Mouse (Mus musculus): ENCODE measurements around the gene Etv6. TPM values are rescaled to one million over a fixed set of nuclear protein-coding genes. Genes with fewer than 3 reads are reported as not detected.

The Etv6 gene
- polyA plus RNA-seq, 1 experiment: 4.4 TPM

- Histone ChIP-seq H3K27ac (ENCODE audit: control insufficient read depth, insufficient read depth, low read depth, low read length) (no peak overlapping the region), H3K4me1 (ENCODE audit: control insufficient read depth, insufficient read depth, low read length) (peaks cover 8% of the 10 kb centered on the region), H3K27me3 (ENCODE audit: control insufficient read depth, insufficient read depth, low read length) (no peaks in the 10 kb centered on the region), H3K4me3 (ENCODE audit: control insufficient read depth, low read depth, low read length) (peak overlapping the region; percentile 83; the same call in 1 of the 2 replicates), H3K36me3 (ENCODE audit: control insufficient read depth, insufficient read depth, low read length) (no peaks in the 10 kb centered on the region)
- TF ChIP-seq POLR2A (IDR thresholded peaks at IDR 0.05; ENCODE audit: control insufficient read depth, low read depth, low read length) (no peak), CTCF (IDR thresholded peaks at IDR 0.05; ENCODE audit: control insufficient read depth, insufficient read depth, insufficient replicate concordance, low read depth, low read length) (no peak)
Measured at GRCm38 (mm10) chr6:134036491-134036911, 1.0 kb downstream of the Etv6 start.

- no peak for TF ChIP-seq POLR2A (IDR thresholded peaks at IDR 0.05; ENCODE audit: control insufficient read depth, low read depth, low read length)
- no peak for TF ChIP-seq CTCF (IDR thresholded peaks at IDR 0.05; ENCODE audit: control insufficient read depth, insufficient read depth, insufficient replicate concordance, low read depth, low read length)
- H3K4me3 ChIP-seq (ENCODE audit: control insufficient read depth, low read depth, low read length): no peak overlapping the region
- peaks cover 8% of the 10 kb centered on the region for H3K4me1 ChIP-seq (ENCODE audit: control insufficient read depth, insufficient read depth, low read length)
- H3K27me3 ChIP-seq (ENCODE audit: control insufficient read depth, insufficient read depth, low read length): no peaks in the 10 kb centered on the region
- no peaks in the 10 kb centered on the region for H3K36me3 ChIP-seq (ENCODE audit: control insufficient read depth, insufficient read depth, low read length)
- H3K27ac ChIP-seq (ENCODE audit: control insufficient read depth, insufficient read depth, low read depth, low read length): no peak overlapping the region
Measured at GRCm38 (mm10) chr6:134036951-134037431, 1.5 kb downstream of the Etv6 start.

GRCm38 (mm10) chr6:134037960-134038359 lies 2.5 kb downstream of the Etv6 start:
- Histone ChIP-seq H3K4me1 (ENCODE audit: control insufficient read depth, insufficient read depth, low read length) (peaks cover 8% of the 10 kb centered on the region), H3K27me3 (ENCODE audit: control insufficient read depth, insufficient read depth, low read length) (no peaks in the 10 kb centered on the region), H3K4me3 (ENCODE audit: control insufficient read depth, low read depth, low read length) (no peak overlapping the region), H3K36me3 (ENCODE audit: control insufficient read depth, insufficient read depth, low read length) (no peaks in the 10 kb centered on the region), H3K27ac (ENCODE audit: control insufficient read depth, insufficient read depth, low read depth, low read length) (no peak overlapping the region)
- TF ChIP-seq POLR2A (IDR thresholded peaks at IDR 0.05; ENCODE audit: control insufficient read depth, low read depth, low read length): no peak
- TF ChIP-seq CTCF (IDR thresholded peaks at IDR 0.05; ENCODE audit: control insufficient read depth, insufficient read depth, insufficient replicate concordance, low read depth, low read length): no peak

- no peaks in the 10 kb centered on the region for H3K36me3 ChIP-seq (ENCODE audit: control insufficient read depth, insufficient read depth, low read length)
- no peak overlapping the region for H3K4me3 ChIP-seq (ENCODE audit: control insufficient read depth, low read depth, low read length)
- H3K4me1 ChIP-seq (ENCODE audit: control insufficient read depth, insufficient read depth, low read length): peaks cover 8% of the 10 kb centered on the region
- no peak overlapping the region for H3K27ac ChIP-seq (ENCODE audit: control insufficient read depth, insufficient read depth, low read depth, low read length)
- no peaks in the 10 kb centered on the region for H3K27me3 ChIP-seq (ENCODE audit: control insufficient read depth, insufficient read depth, low read length)
- TF ChIP-seq CTCF (IDR thresholded peaks at IDR 0.05; ENCODE audit: control insufficient read depth, insufficient read depth, insufficient replicate concordance, low read depth, low read length) (no peak), POLR2A (IDR thresholded peaks at IDR 0.05; ENCODE audit: control insufficient read depth, low read depth, low read length) (no peak)
Measured at GRCm38 (mm10) chr6:134038881-134039280, 3.4 kb downstream of the Etv6 start.

- Histone ChIP-seq H3K4me1 (ENCODE audit: control insufficient read depth, insufficient read depth, low read length) (peaks cover 8% of the 10 kb centered on the region), H3K36me3 (ENCODE audit: control insufficient read depth, insufficient read depth, low read length) (no peaks in the 10 kb centered on the region), H3K27ac (ENCODE audit: control insufficient read depth, insufficient read depth, low read depth, low read length) (no peak overlapping the region), H3K4me3 (ENCODE audit: control insufficient read depth, low read depth, low read length) (no peak overlapping the region), H3K27me3 (ENCODE audit: control insufficient read depth, insufficient read depth, low read length) (no peaks in the 10 kb centered on the region)
- TF ChIP-seq CTCF (IDR thresholded peaks at IDR 0.05; ENCODE audit: control insufficient read depth, insufficient read depth, insufficient replicate concordance, low read depth, low read length) (no peak), POLR2A (IDR thresholded peaks at IDR 0.05; ENCODE audit: control insufficient read depth, low read depth, low read length) (no peak)
Measured at GRCm38 (mm10) chr6:134039351-134039750, 3.9 kb downstream of the Etv6 start.

GRCm38 (mm10) chr6:134040312-134040711 lies 4.8 kb downstream of the Etv6 start:
- no peaks in the 10 kb centered on the region for H3K36me3 ChIP-seq (ENCODE audit: control insufficient read depth, insufficient read depth, low read length)
- no peaks in the 10 kb centered on the region for H3K27me3 ChIP-seq (ENCODE audit: control insufficient read depth, insufficient read depth, low read length)
- no peak overlapping the region for H3K4me3 ChIP-seq (ENCODE audit: control insufficient read depth, low read depth, low read length)
- H3K4me1 ChIP-seq (ENCODE audit: control insufficient read depth, insufficient read depth, low read length): peaks cover 6% of the 10 kb centered on the region
- TF ChIP-seq CTCF (IDR thresholded peaks at IDR 0.05; ENCODE audit: control insufficient read depth, insufficient read depth, insufficient replicate concordance, low read depth, low read length): no peak
- TF ChIP-seq POLR2A (IDR thresholded peaks at IDR 0.05; ENCODE audit: control insufficient read depth, low read depth, low read length): no peak
- H3K27ac ChIP-seq (ENCODE audit: control insufficient read depth, insufficient read depth, low read depth, low read length): no peak overlapping the region

- Histone ChIP-seq H3K27ac (ENCODE audit: control insufficient read depth, insufficient read depth, low read depth, low read length) (no peak overlapping the region), H3K36me3 (ENCODE audit: control insufficient read depth, insufficient read depth, low read length) (no peaks in the 10 kb centered on the region), H3K27me3 (ENCODE audit: control insufficient read depth, insufficient read depth, low read length) (no peaks in the 10 kb centered on the region), H3K4me3 (ENCODE audit: control insufficient read depth, low read depth, low read length) (no peak overlapping the region), H3K4me1 (ENCODE audit: control insufficient read depth, insufficient read depth, low read length) (peaks cover 3% of the 10 kb centered on the region; the same call in 1 of the 2 replicates)
- TF ChIP-seq CTCF (IDR thresholded peaks at IDR 0.05; ENCODE audit: control insufficient read depth, insufficient read depth, insufficient replicate concordance, low read depth, low read length) (no peak), POLR2A (IDR thresholded peaks at IDR 0.05; ENCODE audit: control insufficient read depth, low read depth, low read length) (no peak)
Measured at GRCm38 (mm10) chr6:134041286-134041685, 5.8 kb downstream of the Etv6 start.

Measured in testis, adult 2 months (tissue).